Mouse (Mus musculus): Measurements from ENCODE around the gene Ryk. TPM values are rescaled to one million over a fixed set of nuclear protein-coding genes. Genes with fewer than 3 reads are reported as not detected.

The Ryk gene
- polyA plus RNA-seq (2017; shearing (Covaris generic)), result 19.5 TPM

DNA sequence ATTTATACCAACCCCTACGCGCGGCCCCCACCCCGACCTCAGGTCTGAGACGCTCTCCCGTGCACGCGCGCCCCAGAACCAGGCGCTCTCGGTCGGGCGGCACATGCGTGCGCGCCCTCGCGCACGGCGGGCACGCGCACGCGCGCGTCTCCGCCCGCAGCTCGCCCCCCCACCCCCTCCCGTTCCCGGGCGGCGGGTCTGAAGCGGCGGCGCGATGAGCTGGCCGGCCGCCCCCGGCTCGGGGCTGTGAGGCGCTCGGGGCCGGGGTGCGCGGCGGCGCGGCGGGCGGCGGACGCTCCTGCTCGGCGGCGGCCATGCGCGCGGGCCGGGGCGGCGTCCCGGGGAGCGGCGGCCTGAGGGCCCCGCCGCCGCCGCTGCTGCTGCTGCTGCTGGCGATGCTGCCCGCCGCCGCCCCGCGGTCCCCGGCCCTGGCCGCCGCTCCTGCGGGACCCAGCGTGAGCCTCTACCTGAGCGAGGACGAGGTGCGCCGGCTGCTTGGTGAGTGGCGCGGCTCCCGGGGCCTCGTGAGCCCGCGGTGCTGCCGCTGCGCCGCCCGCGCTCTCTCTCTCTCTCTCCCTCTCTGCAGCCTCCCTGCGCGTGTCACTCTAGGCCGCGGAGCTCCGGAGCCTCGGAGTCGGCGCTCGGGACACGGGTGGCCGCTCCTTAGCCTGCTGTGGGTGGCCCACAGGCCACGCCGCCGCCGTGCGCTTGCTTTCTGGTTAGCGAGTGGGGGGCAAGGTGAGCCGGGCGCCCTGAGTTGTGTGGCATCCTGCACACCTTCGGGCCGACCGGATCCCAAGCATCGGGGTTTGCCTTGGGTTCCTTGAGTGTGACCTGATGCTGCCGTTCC lies at the start of gene Ryk:
Gene Ryk (plus strand): TSS at position 176 of the 850 bp plus-strand sequence.

Other genes with a start within 250 kb of the Ryk start
- 58.5 TPM for gene Anapc13, start 208.6 kb upstream of the Ryk start, polyA plus RNA-seq (2017; shearing (Covaris generic))
- 47.9 TPM for gene Cep63, start 208.4 kb upstream of the Ryk start, polyA plus RNA-seq (2017; shearing (Covaris generic))
- gene Amotl2, start 118.2 kb upstream of the Ryk start, polyA plus RNA-seq (2017; shearing (Covaris generic)), result 0.69 TPM
- 0.26 TPM for gene Slco2a1, start 153.8 kb downstream of the Ryk start, polyA plus RNA-seq (2017; shearing (Covaris generic))

Measured in effector memory CD4-positive, alpha-beta T cell, adult 7 months (primary cell).